Mouse (Mus musculus): ENCODE measurements around the gene Steap3. TPM values are rescaled to one million over a fixed set of nuclear protein-coding genes. Genes with fewer than 3 reads are reported as not detected.

The Steap3 gene
- polyA plus RNA-seq, 1 experiment from 2014 or later, result 41.9 TPM

- Histone ChIP-seq H3K27ac (no peak overlapping the region), H3K79me2 (ENCODE audit: inconsistent target) (peaks cover 51% of the 10 kb centered on the region), H3K36me3 (ENCODE audit: inconsistent target) (no peaks in the 10 kb centered on the region), H3K4me3 (ENCODE audit: inconsistent target) (no peak overlapping the region)
- WGBS (ENCODE audit: missing documents), result 95% methylated on average over 4 of the region's 4 CpGs
These were observed 9.3 kb downstream of the Steap3 start for GRCm38 (mm10) chr1:120263226-120263625.

DNA sequence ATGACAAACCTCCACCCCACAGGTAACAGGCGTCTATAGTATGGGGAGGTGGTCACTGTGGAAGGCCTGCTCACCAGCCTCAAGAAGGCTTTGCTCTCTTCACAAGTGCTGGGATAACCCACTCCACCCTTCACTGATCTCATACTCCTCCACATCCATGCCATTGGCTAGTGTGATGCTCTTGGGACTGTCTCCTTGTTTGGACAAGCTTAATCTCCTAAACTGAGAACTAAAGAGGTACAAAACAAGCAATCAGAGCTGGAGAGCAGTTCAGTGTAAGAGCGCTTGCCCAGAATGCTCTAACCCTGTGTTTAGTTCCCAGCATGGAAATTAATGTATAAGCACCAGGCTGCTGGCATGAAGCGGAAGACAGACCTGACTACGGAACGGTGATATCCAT lies 11.3 kb downstream of the Steap3 start:
- Histone ChIP-seq H3K4me3 (ENCODE audit: inconsistent target) (no peak overlapping the region), H3K36me3 (ENCODE audit: inconsistent target) (no peaks in the 10 kb centered on the region), H3K79me2 (ENCODE audit: inconsistent target) (peaks cover 69% of the 10 kb centered on the region), H3K27ac (no peak overlapping the region)
- 100% methylated on average over 5 of the region's 5 CpGs for WGBS (ENCODE audit: missing documents)

DNA sequence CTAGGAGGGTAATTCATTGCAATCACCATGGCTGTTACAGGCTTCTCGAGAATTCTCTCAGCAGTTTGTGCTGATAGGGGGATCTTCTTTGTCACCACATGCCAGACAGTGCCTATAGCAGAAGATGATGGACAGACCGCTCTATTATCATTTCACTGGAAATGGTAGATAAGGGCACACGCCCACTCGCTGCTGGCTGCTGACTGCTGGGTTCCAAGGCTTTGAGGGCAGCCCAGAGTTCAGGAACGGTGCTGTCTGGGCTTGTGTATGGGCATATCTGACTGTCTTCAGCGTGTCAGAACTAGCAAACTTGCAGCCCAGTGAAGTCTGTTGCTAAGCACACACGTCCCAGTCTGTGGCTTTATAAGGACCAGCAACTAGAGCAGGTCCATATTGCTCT lies 13.3 kb downstream of the Steap3 start:
- Histone ChIP-seq H3K4me3 (ENCODE audit: inconsistent target) (no peak overlapping the region), H3K27ac (no peak overlapping the region), H3K36me3 (ENCODE audit: inconsistent target) (no peaks in the 10 kb centered on the region), H3K79me2 (ENCODE audit: inconsistent target) (peaks cover 82% of the 10 kb centered on the region)
- 92% methylated on average over 7 of the region's 7 CpGs for WGBS (ENCODE audit: missing documents)

DNA sequence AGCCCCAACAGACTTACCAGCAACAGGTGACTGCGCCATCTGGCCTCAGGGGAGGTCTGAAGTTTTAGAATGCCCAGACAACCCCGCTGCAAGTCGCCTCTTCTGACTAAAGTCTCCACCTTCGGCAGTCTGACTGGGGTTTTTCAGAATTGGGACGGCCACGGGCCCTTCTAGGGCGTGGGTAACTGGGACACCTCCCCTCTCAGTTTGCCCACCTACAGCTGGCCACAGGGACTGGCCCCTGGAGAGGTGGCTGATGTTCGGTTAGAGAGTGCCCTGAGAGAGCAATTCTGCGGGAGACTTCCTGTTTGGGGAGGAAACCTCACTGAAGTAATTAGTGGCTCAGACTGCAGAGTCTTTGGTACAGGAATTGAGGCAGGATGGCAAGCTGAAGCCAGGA lies 13.8 kb downstream of the Steap3 start:
- peaks cover 78% of the 10 kb centered on the region for H3K79me2 ChIP-seq (ENCODE audit: inconsistent target)
- 23% methylated on average over 9 of the region's 9 CpGs for WGBS (ENCODE audit: missing documents)
- H3K27ac ChIP-seq, result 0 out of 2 replicates have a peak overlapping the region, but pooled peaks have one; percentile 2
- H3K36me3 ChIP-seq (ENCODE audit: inconsistent target), result no peaks in the 10 kb centered on the region
- H3K4me3 ChIP-seq (ENCODE audit: inconsistent target), result no peak overlapping the region

- H3K27ac ChIP-seq, result 0 out of 2 replicates have a peak overlapping the region, but pooled peaks have one; percentile 2
- H3K4me3 ChIP-seq (ENCODE audit: inconsistent target), result no peak overlapping the region
- 94% methylated on average over 8 of the region's 8 CpGs for WGBS (ENCODE audit: missing documents)
- no peaks in the 10 kb centered on the region for H3K36me3 ChIP-seq (ENCODE audit: inconsistent target)
- peaks cover 73% of the 10 kb centered on the region for H3K79me2 ChIP-seq (ENCODE audit: inconsistent target)
These were observed 14.3 kb downstream of the Steap3 start for GRCm38 (mm10) chr1:120258245-120258644.

DNA sequence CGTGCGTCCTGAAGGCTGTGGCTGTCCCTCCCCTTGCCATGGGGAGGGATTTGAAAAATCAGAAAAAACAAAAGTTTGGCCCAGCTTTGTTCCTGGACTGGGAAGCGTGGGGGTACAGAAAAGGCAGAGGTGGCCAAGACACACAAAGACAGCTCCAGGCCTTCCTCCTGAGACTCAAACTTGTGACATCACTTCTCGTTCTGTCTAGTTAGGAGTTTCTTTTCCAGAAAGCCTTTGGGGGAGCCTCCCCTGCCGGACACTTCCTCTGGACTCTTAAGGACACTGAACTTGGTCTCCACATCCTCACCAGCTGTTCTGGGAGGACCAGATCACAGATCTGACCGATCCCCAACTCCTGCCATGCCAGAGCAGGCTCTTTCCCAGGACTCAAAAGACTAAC lies 18.8 kb downstream of the Steap3 start:
- H3K27ac ChIP-seq, result peak overlapping the region; percentile 41
- no peak overlapping the region for H3K4me3 ChIP-seq (ENCODE audit: inconsistent target)
- no peaks in the 10 kb centered on the region for H3K36me3 ChIP-seq (ENCODE audit: inconsistent target)
- 92% methylated on average over 6 of the region's 6 CpGs for WGBS (ENCODE audit: missing documents)
- H3K79me2 ChIP-seq (ENCODE audit: inconsistent target), result peaks cover 40% of the 10 kb centered on the region

DNA sequence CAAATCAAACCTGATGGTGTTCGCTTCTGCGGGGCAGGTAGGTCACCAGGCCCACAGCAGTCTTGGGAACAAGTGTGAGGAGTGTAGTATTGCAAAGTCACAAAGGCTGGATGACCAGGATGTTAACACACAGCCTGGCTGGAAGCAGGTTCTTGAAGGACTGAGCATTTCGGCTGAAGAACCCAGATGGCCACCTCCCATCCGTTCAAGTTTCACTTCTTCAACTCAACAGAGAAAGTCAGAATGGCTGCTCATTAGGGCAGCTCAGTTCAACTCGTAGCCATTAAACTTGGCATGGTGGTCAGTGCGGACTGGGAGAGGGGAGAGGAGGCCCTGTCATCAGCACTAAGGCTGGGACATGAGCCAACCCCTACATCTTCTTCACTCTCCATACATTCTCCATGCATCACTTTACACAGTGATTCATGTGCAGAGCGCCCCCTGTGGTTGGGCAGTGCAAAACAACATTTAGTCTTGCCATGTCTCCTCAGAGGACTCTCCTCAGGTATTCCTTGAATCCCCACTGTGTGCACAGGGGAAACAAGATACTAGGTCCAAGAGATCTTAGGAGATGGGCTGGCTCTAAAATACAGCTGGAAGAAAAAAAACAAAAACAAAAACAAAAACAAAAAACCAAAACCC lies 19.9 kb downstream of the Steap3 start:
- H3K79me2 ChIP-seq (ENCODE audit: inconsistent target), result peaks cover 32% of the 10 kb centered on the region
- H3K4me3 ChIP-seq (ENCODE audit: inconsistent target), result no peak overlapping the region
- WGBS (ENCODE audit: missing documents), result 74% methylated on average over 7 of the region's 7 CpGs
- no peaks in the 10 kb centered on the region for H3K36me3 ChIP-seq (ENCODE audit: inconsistent target)
- peak overlapping the region; percentile 77; the same call in 1 of the 2 replicates for H3K27ac ChIP-seq

GRCm38 (mm10) chr1:120251193-120251592 lies 21.3 kb downstream of the Steap3 start:
- 50% methylated on average over 1 of the region's 1 CpGs for WGBS (ENCODE audit: missing documents)
- peaks cover 17% of the 10 kb centered on the region for H3K79me2 ChIP-seq (ENCODE audit: inconsistent target)
- H3K4me3 ChIP-seq (ENCODE audit: inconsistent target), result no peak overlapping the region
- no peaks in the 10 kb centered on the region for H3K36me3 ChIP-seq (ENCODE audit: inconsistent target)
- peak overlapping the region; percentile 77 for H3K27ac ChIP-seq

DNA sequence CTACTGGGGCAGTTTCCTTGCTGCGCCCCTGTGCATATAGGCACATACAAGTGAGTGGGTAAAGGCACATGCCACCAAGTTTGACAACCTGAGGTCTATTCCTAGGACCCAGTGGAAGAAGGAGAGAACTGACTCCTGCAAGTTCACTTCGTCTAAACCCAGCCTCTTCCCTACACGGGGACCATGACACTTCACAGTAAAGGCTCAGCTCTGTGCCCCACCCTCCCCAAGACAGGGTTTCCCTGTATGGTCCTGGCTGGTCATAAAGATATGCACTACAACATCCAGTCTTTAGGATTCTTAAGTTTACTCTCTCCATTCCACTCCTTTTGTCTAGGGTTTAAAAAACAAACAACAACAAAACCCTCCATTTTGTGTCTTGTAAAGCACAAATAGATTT lies 21.9 kb downstream of the Steap3 start:
- no peaks in the 10 kb centered on the region for H3K36me3 ChIP-seq (ENCODE audit: inconsistent target)
- H3K79me2 ChIP-seq (ENCODE audit: inconsistent target), result peaks cover 15% of the 10 kb centered on the region
- WGBS (ENCODE audit: missing documents), result 91% methylated on average over 3 of the region's 3 CpGs
- H3K27ac ChIP-seq, result peak overlapping the region; percentile 77
- H3K4me3 ChIP-seq (ENCODE audit: inconsistent target), result no peak overlapping the region

DNA sequence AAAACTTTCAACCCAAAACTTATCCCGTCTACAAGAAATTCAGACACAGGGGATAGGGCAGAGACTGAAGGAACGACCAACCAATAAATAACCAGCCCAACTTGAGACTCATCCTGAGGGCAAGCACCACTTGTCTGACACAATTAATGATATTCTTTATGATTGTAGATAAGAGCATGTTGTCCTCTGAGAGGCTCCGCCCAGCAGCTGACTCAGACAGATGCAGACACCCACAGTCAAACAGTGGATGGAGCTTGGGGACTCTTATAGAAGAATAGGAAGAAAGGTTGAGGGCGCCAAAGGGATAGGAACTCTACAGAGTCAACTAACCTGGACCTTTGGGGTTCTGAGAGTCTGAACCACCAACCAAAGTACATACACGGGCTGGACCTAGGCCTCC lies 22.7 kb downstream of the Steap3 start:
- 95% methylated on average over 4 of the region's 5 CpGs for WGBS (ENCODE audit: missing documents)
- no peak overlapping the region for H3K27ac ChIP-seq
- H3K36me3 ChIP-seq (ENCODE audit: inconsistent target), result no peaks in the 10 kb centered on the region
- H3K79me2 ChIP-seq (ENCODE audit: inconsistent target), result peaks cover 7% of the 10 kb centered on the region; the same call in 1 of the 2 replicates
- no peak overlapping the region for H3K4me3 ChIP-seq (ENCODE audit: inconsistent target)

DNA sequence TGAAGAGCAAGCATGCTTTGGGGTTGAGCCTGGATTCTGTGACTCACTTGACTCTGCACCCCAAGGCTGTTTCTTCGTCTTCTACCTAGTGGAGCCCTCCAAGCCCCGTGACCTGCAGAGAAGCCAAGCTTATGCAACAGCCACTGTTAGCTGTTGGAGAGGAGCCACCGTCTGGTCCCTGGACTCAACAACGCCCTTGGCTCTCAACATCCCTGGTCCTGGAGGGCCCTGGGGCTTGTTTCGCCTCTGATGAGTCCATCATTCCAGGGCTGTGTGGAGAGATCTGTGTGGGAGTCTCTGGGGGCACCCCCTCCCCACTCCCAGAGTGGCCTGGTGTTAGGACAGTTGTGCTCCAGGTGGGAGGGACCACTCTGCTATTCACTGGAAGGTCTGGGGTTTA lies 24.3 kb downstream of the Steap3 start:
- WGBS (ENCODE audit: missing documents), result 86% methylated on average over 5 of the region's 5 CpGs
- Histone ChIP-seq H3K4me3 (ENCODE audit: inconsistent target) (no peak overlapping the region), H3K27ac (0 out of 2 replicates have a peak overlapping the region, but pooled peaks have one; percentile 8), H3K36me3 (ENCODE audit: inconsistent target) (peaks cover 7% of the 10 kb centered on the region; the same call in 1 of the 2 replicates), H3K79me2 (ENCODE audit: inconsistent target) (no peaks in the 10 kb centered on the region; the same call in 1 of the 2 replicates)

DNA sequence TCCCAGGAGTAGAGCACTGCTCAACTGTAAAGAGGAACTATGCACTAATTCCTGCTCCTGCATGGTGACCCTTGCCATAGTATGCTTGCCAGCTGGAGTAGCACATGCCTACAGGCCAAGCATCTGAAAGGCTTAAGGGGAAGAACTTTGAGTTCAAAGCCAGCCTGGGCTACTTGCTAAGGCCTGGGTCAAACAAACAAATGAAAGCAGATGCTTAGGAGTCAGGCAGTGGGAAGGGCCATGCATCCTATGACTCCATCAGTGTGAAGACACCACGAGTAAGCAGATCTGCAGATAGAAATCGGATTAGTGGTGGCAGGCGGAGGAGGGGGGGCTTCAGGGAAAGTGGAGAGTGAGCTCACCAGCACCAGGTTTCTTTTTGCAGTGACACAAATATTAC lies 25.2 kb downstream of the Steap3 start:
- no peak overlapping the region for H3K4me3 ChIP-seq (ENCODE audit: inconsistent target)
- 90% methylated on average over 3 of the region's 3 CpGs for WGBS (ENCODE audit: missing documents)
- no peaks in the 10 kb centered on the region; the same call in 1 of the 2 replicates for H3K79me2 ChIP-seq (ENCODE audit: inconsistent target)
- 0 out of 2 replicates have a peak overlapping the region, but pooled peaks have one; percentile 8 for H3K27ac ChIP-seq
- peaks cover 11% of the 10 kb centered on the region; the same call in 1 of the 2 replicates for H3K36me3 ChIP-seq (ENCODE audit: inconsistent target)

GRCm38 (mm10) chr1:120246946-120247345 lies 25.6 kb downstream of the Steap3 start:
- H3K79me2 ChIP-seq (ENCODE audit: inconsistent target), result no peaks in the 10 kb centered on the region; the same call in 1 of the 2 replicates
- H3K36me3 ChIP-seq (ENCODE audit: inconsistent target), result peaks cover 13% of the 10 kb centered on the region; the same call in 1 of the 2 replicates
- H3K27ac ChIP-seq, result no peak overlapping the region
- H3K4me3 ChIP-seq (ENCODE audit: inconsistent target), result no peak overlapping the region
- 93% methylated on average over 8 of the region's 8 CpGs for WGBS (ENCODE audit: missing documents)

DNA sequence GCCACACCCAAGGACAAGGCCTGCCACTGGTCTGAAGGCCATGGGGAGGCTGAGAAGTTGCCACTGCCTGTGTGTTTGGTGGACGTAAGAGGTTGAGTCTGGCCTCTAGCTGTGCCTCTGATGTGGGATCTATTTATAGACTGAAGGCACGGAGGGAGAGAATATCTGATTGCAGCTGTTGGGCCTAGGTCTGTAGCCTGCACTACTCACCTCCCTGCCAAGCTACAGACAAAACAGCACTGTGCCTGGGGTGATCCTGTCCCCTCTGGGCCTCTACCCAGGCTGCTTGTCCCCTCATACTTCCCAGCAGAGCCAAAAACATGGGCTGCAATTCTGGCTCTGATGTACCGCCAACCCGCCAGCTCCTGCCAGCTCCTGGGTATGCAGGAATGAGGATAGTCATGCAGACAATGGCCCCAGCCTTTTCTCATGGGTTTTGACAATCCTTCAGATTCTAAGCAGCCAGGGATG lies 26.8 kb downstream of the Steap3 start:
- Histone ChIP-seq H3K79me2 (ENCODE audit: inconsistent target) (no peaks in the 10 kb centered on the region; the same call in 1 of the 2 replicates), H3K36me3 (ENCODE audit: inconsistent target) (peaks cover 25% of the 10 kb centered on the region; the same call in 1 of the 2 replicates), H3K4me3 (ENCODE audit: inconsistent target) (no peak overlapping the region), H3K27ac (no peak overlapping the region)
- 89% methylated on average over 4 of the region's 4 CpGs for WGBS (ENCODE audit: missing documents)

DNA sequence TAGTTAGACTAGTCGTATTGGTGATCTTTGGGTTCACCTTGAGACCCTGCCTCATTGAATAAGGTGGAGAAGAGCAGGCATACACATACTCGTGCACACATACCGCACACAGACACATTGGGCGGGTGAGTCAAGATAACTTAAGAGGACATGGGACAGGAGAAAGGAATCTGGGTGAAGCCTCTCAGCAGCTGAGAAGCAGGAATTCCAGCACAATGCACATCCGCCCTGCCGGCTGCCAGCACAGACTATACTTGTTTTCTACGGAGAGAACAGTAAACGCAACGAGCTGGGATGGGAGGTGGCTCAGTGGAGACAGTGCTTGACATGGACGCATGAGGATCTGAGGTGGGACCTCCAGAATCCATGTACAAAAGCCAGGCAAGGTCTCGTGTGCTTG lies 27.9 kb downstream of the Steap3 start:
- WGBS (ENCODE audit: missing documents), result 93% methylated on average over 11 of the region's 11 CpGs

More for the DNA sequence above, 27.9 kb downstream of the Steap3 start:
- H3K4me3 ChIP-seq (ENCODE audit: inconsistent target), result no peak overlapping the region
- no peak overlapping the region for H3K27ac ChIP-seq
- H3K79me2 ChIP-seq (ENCODE audit: inconsistent target), result no peaks in the 10 kb centered on the region; the same call in 1 of the 2 replicates
- H3K36me3 ChIP-seq (ENCODE audit: inconsistent target), result peaks cover 32% of the 10 kb centered on the region; the same call in 1 of the 2 replicates

Data from macrophage (primary cell).